Mouse (Mus musculus) embryonic fibroblast, embryonic 13.5 days (primary cell): ENCODE results near the gene Bola2.
"Not testable (repeated sequence)": the region's sequence is repeated elsewhere in the genome, so short reads cannot be mapped to it uniquely, and the experiment has no call there.

ENCODE experiments used
- CTCF ChIP-seq: IDR thresholded peaks from 2 replicates; pipeline ENCODE4 v1.5.1; 2011; ENCODE audit warnings: mild to moderate bottlenecking, control low read depth, low read length, moderate library complexity, borderline replicate concordance; ENCODE audit not compliant: insufficient read depth
- POLR2A ChIP-seq: IDR thresholded peaks from 2 replicates; pipeline ENCODE4 v1.6.1; 2011; ENCODE audit warnings: low read depth, mild to moderate bottlenecking, control low read depth, low read length, moderate library complexity

- TF ChIP-seq CTCF, POLR2A: not testable (repeated sequence)
Measured at GRCm38 (mm10) chr7:126688156-126688555, 7.0 kb upstream of the Bola2 start.
